Mouse (Mus musculus): ENCODE measurements around the gene Mllt3. TPM values are rescaled to one million over a fixed set of nuclear protein-coding genes. Genes with fewer than 3 reads are reported as not detected.

Mllt3 gene
- total RNA-seq, 2 experiments from 2014 or later: 27.6 to 28.6 TPM

DNA sequence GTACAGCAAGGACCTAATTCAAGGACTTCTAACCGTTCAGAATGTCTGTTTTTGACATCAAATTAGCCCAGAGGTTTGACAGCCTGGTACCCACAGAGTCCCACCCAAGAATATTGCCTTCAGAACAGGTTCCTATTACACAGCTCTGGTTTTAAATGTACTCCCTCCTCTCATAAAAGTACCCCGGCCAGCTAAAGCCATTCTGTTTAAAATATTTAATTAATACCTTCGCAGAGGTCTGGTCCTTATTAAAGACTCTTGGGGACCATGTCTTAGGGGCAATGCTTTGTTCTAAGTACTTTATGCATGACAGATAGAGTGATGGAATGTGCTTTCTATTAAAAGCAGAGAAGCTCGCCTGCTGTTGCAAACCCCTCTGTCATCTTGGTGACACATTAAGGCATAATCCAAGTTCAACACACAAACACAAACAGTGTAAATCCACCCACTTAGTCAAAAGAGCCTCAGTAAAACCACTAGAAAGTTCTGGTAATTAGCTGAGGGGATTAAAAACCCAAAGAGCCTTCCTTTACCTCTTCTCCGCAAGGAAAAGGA is 302.0 kb downstream of the Mllt3 start:
- DNase-seq (ENCODE audit: low spot score in 2 of 2): no peak

DNA sequence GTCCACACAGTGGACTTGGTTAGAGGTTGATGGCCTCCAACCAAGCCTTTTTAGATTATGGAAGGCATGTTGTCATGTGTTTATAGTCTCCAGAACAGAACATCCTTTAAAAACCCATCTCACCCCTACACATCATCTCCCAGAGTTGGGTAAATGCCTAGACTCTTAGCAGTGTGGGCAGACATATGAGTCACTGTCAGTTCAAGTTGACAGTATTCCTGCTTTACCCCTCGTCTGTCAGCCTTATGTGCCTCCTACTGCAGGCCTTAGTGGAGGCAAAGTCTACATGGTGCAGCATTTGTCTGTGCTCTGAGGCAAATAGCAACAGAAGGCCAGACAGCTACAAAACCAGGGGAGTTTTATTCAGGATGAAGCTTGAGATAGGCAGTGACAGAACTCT is 304.6 kb downstream of the Mllt3 start:
- DNase-seq (ENCODE audit: low spot score in 2 of 2): no peak

DNA sequence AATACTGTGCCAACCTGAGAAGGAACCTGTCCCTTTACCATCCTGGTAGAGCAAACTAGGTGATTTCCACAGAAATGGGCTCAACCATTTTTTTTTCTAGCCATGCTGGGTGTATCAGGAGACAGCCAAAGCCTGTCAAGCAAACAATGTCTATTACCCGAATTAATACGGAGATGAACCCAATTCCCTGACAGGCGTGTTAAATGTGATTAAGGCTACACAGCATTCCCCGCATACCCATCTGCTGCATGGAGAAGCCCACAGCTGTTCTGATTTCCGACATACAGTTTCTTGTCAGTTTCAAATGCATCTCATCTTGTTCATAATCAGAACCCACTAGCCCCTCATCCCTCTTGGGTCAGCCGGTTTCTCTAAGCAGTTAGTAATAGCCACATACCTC is 309.7 kb downstream of the Mllt3 start:
- DNase-seq (ENCODE audit: low spot score in 2 of 2): no peak

Other genes with a start within 250 kb of the Mllt3 start
- 10 to 100 TPM; 19.7 to 26.3 TPM for gene Focad, start 61.3 kb upstream of the Mllt3 start, total RNA-seq (2021)